Mouse (Mus musculus): Measurements from ENCODE around the gene Rfk. TPM values are rescaled to one million over a fixed set of nuclear protein-coding genes. Genes with fewer than 3 reads are reported as not detected.
A peak's percentile ranks its signal among the peaks of the same experiment; 100 is the strongest.

Gene Rfk
- total RNA-seq, 2 experiments from 2014 or later, result 17.0 to 45.3 TPM

DNA sequence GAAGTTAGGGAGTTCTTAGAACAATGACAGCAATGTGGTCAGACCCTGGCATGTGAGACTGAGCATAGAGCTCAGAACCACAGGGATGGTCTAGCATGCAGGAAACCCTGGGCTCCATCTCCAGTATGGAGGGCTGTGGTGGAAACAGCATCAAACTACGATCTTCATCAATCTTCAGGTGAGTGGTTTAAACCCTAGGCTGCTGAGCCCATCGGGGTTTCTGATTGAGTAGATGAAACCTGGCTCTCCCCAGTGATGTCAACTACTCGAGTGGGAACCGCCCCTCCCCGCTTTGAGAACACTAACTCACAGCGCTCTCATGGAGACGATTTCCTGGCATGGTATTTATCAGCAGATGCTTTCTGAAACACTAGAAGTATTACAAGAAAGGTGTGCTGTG lies 13.3 kb upstream of the Rfk start:
- no peak for ATAC-seq (replicated peaks; ENCODE audit: low FRiP score, poor library complexity, severe bottlenecking)

- ATAC-seq (replicated peaks; ENCODE audit: low FRiP score, poor library complexity, severe bottlenecking), result no peak
Observed at GRCm38 (mm10) chr19:17382807-17383397, 10.9 kb upstream of the Rfk start.

GRCm38 (mm10) chr19:17385022-17385421 lies 8.8 kb upstream of the Rfk start:
- ATAC-seq (replicated peaks; ENCODE audit: low FRiP score, poor library complexity, severe bottlenecking), result no peak

DNA sequence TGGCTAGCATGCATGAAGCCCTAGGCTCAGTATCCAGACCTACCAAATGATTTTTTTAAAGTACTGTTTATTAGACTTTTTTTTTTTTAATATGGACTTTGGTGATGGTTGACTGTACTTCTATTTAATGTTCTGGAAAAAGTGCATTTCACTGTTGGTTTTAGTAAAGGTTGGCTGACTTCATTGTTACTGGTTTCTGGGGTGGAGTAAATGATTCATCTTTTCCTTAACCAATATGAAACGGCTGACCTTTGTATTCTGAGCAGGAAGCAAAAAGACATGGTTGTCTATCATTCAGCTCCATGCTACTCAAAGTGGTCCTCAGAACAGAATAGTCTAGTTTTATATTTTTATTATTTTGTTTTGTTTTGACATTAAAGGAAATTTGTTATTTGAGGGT lies 8.4 kb upstream of the Rfk start:
- no peak for ATAC-seq (replicated peaks; ENCODE audit: low FRiP score, poor library complexity, severe bottlenecking)

DNA sequence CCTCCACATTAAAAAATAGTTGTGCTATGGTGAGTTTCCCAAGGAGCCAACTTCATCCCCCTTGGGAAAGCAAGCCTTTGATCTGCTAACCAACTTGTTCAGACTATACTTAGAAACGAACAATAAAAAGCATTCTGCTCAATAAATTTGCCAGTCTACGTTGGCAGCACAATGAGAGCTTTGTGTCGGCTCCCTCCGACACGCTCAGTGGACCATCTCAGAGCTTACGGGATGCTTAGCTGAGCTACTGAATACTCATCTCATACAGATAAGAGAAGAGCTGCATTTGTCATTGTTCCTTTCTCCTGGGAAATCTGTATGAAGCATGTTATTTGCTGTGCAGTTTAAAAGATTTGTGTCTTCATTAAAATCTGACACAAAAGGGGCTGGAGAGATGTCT lies 7.4 kb upstream of the Rfk start:
- ATAC-seq (replicated peaks; ENCODE audit: low FRiP score, poor library complexity, severe bottlenecking), result no peak

DNA sequence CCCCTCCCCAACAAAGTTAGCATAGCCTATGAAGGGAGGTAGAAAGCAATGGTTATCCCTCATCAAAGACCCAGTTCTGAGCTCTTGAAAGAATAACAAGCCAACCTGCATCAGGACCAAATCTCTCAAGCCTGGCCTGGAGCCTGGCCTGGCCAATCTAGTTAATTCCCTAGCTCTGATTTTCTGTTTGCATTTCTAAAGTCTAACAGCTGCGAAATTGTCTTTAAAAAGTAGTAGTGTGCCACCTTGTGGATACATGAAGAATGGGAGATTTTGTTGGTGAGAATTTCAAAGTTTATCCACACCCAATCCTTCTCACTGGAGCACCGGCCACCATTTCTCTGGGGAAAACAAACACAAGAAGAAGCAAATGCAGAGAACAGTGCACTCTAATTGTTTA lies 5.4 kb upstream of the Rfk start:
- ATAC-seq (replicated peaks; ENCODE audit: low FRiP score, poor library complexity, severe bottlenecking), result peak; percentile 68

GRCm38 (mm10) chr19:17392866-17393265 lies 977 bp upstream of the Rfk start:
- no peak for ATAC-seq (replicated peaks; ENCODE audit: low FRiP score, poor library complexity, severe bottlenecking)

GRCm38 (mm10) chr19:17396802-17397201 lies 3.0 kb downstream of the Rfk start:
- no peak for ATAC-seq (replicated peaks; ENCODE audit: low FRiP score, poor library complexity, severe bottlenecking)

DNA sequence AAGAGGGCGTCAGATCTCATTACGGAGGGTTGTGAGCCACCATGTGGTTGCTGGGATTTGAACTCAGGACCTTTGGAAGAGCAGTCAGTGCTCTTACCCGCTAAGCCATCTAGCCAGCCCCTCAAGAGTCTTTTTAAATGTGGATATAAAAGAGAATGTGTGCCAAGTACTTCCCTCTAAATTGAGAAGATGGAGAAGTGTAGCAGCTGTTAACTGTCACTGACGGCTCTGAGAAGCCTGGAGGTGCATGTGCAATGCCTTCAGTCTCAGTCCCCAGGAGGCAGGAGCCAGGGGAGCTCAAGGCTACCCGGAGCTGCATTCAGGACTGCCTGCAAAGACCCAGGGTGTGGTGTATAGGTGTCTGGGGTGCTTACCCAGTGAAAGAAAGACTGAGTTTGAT lies 4.1 kb downstream of the Rfk start:
- ATAC-seq (replicated peaks; ENCODE audit: low FRiP score, poor library complexity, severe bottlenecking), result no peak

DNA sequence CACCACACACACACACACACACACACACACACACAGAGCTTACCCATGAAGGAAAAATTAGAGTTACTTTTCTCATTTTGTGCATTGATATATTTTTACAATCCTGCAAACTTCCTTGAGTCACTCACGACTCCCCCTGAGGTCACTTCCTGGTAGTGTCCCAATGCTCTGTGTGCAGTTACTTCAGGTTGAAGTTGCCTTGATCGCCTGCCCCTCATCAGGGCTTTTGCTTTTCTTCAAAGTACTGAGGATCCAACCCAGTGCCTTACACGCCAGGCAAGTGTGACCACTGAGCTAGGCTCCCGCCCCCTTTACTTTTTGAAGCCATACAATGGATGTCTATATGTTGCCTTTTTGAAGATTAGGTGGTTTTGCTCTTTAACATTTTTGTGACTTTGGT lies 6.1 kb downstream of the Rfk start:
- no peak for ATAC-seq (replicated peaks; ENCODE audit: low FRiP score, poor library complexity, severe bottlenecking)

- no peak for ATAC-seq (replicated peaks; ENCODE audit: low FRiP score, poor library complexity, severe bottlenecking)
Observed at GRCm38 (mm10) chr19:17400571-17400970, 6.7 kb downstream of the Rfk start.

- ATAC-seq (replicated peaks; ENCODE audit: low FRiP score, poor library complexity, severe bottlenecking), result no peak
Observed at GRCm38 (mm10) chr19:17403175-17403574, 9.3 kb downstream of the Rfk start.

DNA sequence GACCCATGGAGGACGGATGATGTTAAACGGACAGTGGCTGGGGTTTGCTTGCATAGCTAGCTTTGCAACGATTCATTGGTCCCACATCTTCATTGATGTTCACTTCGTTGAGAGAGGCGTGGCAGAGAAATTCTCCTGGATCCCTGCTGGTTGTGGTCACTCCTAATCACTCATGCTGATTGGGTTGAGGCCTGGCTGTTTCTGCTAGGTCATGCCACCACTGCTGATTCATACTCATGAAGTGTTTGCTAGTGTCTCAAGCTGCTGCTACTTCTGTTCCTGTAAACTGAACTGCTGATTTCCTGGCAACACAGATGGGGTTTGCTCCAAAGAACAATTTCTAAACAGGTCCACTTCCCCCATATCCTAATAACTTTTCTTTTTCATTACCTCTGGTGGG lies 13.0 kb downstream of the Rfk start:
- peak; percentile 87 for ATAC-seq (replicated peaks; ENCODE audit: low FRiP score, poor library complexity, severe bottlenecking)

GRCm38 (mm10) chr19:17408591-17408990 lies 14.7 kb downstream of the Rfk start:
- no peak for ATAC-seq (replicated peaks; ENCODE audit: low FRiP score, poor library complexity, severe bottlenecking)

GRCm38 (mm10) chr19:17409351-17409750 lies 15.5 kb downstream of the Rfk start:
- ATAC-seq (replicated peaks; ENCODE audit: low FRiP score, poor library complexity, severe bottlenecking), result no peak

DNA sequence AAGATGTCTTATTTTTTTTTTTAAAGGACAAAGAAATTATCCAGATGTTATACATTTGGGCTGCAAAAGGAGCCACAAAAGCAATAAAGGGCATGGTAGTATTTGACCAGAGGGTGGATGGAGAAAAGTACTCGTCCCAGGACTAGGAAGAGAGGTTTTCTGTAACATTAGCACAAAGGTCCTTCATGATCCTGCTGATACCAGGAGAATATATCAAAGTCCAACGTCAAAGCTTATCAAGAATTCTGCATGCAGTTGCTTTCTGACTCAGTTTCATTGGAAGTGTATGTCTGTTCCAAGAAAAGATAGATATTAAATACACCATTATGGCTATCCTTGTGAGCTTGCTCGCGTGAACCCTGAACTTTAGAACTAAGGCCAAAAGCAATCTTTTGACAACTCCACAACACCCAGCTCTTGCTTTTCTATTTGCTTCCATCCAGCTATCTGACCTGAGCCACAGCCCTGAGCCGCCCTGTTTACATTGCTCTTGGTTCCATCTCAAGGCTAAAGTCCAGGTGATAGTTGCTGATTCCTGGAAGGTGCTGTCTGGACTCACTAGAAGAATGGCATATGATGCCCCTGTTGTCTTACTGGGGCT lies 16.7 kb downstream of the Rfk start:
- no peak for ATAC-seq (replicated peaks; ENCODE audit: low FRiP score, poor library complexity, severe bottlenecking)

DNA sequence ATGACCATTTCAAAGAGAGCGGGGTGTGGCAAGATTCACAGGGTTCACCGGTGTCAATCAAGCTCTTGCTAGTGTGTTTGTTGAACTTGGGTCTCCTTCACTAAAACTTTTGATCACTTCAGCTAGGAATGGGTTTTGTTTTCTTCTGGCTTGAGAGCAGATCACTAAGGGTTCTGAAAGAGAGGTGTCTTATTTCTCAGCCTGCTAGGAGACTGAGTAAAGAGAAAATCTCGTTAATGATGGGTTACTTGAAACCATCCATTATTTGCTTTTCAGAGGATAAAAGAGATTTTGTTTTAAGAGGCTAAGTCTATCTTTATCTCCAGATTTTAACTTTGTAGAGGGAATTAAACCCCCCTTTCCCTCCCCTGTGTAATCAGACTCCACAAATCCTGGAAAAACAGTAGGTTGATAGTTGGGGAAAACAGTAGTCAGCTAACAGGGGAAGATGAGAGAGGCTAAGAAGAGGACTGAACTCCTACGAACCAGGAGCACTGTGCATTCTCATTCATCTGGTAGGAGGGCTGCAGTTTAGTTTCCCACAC lies 19.1 kb downstream of the Rfk start:
- no peak for ATAC-seq (replicated peaks; ENCODE audit: low FRiP score, poor library complexity, severe bottlenecking)

GRCm38 (mm10) chr19:17417855-17418254 lies 24.0 kb downstream of the Rfk start:
- no peak for ATAC-seq (replicated peaks; ENCODE audit: low FRiP score, poor library complexity, severe bottlenecking)

DNA sequence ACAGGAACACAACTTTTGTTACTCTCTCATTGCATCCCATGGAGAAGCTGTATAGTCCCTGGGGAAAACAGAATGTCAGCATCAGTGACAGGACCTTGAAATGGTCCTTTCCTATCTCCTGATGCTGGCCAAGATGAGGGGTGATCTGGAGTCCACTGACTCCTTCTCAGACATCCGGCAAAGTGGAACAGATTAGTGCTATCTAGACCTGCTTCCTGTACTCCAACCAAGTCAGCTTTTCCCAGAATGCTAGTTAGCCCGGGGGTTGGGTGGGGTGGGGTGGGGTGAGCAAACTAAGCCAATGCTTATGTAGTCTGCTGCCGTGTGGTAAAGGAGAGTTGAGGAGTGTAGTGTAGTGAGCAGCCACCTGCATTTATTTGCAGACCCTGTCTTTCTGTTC lies 29.5 kb downstream of the Rfk start:
- no peak for ATAC-seq (replicated peaks; ENCODE audit: low FRiP score, poor library complexity, severe bottlenecking)

DNA sequence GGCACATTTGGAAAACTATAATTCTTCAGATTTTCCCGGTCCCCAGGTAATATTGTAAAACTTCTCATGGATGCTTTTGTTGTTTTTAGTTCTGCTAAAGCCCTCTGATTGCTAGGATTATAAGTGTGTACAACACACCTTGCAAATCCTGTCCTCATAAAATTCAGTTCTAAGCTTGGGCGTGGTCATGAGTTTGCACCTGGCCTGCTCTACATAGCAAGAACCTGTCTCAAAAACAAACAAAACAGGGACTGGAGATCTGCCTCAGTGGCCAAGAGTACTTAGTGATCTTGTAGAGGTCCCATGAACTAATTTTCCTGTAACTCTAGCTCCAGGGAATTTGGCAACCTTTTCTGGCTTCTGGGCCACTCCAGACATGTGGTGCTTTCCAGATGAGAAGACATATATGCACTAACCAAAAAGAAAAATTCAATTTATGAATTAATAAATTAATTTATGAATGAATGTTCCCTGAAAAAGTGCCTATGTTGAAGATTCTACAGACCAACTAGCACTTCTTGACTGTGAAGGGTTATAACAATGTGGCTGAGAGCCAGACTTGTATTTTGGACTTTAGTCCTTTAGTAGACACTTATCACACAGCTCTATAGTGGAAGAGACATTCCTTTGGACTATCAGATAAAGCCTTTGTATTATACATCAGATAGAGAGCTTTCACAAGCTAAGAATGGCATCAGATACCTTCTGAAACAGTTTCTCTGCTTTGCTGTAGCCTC lies 34.1 kb downstream of the Rfk start:
- no peak for ATAC-seq (replicated peaks; ENCODE audit: low FRiP score, poor library complexity, severe bottlenecking)

DNA sequence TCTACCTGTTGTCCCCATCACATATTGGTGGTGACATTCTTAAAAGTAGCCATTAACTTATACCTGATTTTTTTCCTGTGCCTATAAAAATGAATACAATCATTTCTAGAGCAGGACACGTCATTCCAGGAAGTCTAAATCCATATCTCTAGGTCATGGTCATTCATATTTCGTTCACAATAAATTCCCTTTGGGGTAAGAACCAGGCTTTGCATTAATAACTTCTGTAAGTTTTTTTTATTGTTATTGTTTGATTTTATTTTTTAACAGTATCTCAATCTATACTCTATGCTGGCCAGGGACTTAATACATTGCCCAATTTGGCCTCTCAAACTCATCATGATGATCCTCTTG lies 34.7 kb downstream of the Rfk start:
- ATAC-seq (replicated peaks; ENCODE audit: low FRiP score, poor library complexity, severe bottlenecking), result no peak
